Mouse (Mus musculus): Measurements from ENCODE around the gene Cd180. TPM values are rescaled to one million over a fixed set of nuclear protein-coding genes. Genes with fewer than 3 reads are reported as not detected.

Gene Cd180
- polyA plus RNA-seq (2012; rRNA removed), result 0.41 and 0.49 TPM in 2 replicates

DNA sequence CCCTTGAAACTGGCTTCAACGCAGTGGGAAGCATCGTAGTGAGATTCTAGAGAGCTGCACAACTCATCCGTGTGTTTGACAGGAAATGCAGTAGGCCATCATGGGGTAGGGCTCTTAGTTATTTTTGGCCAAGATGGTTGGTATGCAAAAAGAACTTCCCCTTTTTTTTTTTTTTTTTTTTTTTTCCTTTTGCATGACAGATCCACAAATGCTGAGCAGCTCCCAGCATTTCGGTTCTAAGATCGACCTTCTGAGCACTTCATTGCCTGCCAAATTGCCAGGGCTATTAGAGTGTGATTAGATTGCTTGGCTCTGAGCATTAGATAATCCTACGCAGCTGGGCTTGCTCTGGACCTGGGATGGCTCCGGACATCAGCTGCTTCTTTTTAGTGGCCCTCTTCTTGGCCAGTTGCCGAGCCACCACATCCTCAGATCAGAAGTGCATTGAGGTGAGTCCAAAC, at the start of gene Cd180:
TSS of gene Cd180 (plus strand) at position 218 of the 461 bp plus-strand sequence.

Data from central nervous system, embryonic 18 days (tissue).